Mouse (Mus musculus): ENCODE measurements around the gene Stra6.

The Stra6 gene

GRCm38 (mm10) chr9:58175745-58176487 is 112.3 kb downstream of the Stra6 start:
- DNase-seq, result no peak

GRCm38 (mm10) chr9:58177165-58177564 is 113.6 kb downstream of the Stra6 start:
- no peak for DNase-seq

- no peak for DNase-seq
Measured at GRCm38 (mm10) chr9:58179390-58179789, 115.8 kb downstream of the Stra6 start.

GRCm38 (mm10) chr9:58184456-58184855 is 120.9 kb downstream of the Stra6 start:
- peak; percentile 30 for DNase-seq

- DNase-seq, result no peak
Measured at GRCm38 (mm10) chr9:58194222-58194621, 130.6 kb downstream of the Stra6 start.

GRCm38 (mm10) chr9:58195671-58196070 is 132.1 kb downstream of the Stra6 start:
- DNase-seq, result no peak

- no peak for DNase-seq
Measured at GRCm38 (mm10) chr9:58196141-58196540, 132.6 kb downstream of the Stra6 start.

GRCm38 (mm10) chr9:58196610-58197567 is 133.3 kb downstream of the Stra6 start:
- peak; percentile 23 for DNase-seq

- DNase-seq, result peak; percentile 68
Measured at GRCm38 (mm10) chr9:58197781-58198701, 134.5 kb downstream of the Stra6 start.

GRCm38 (mm10) chr9:58198801-58199371 is 135.3 kb downstream of the Stra6 start:
- peak; percentile 72 for DNase-seq

GRCm38 (mm10) chr9:58199381-58200269 is 136.0 kb downstream of the Stra6 start:
- no peak for DNase-seq

- DNase-seq, result no peak
Measured at GRCm38 (mm10) chr9:58200270-58201090, 136.9 kb downstream of the Stra6 start.

- DNase-seq, result no peak
Measured at GRCm38 (mm10) chr9:58201091-58201842, 137.7 kb downstream of the Stra6 start.

- DNase-seq, result no peak
Measured at GRCm38 (mm10) chr9:58201861-58202549, 138.4 kb downstream of the Stra6 start.

- no peak for DNase-seq
Measured at GRCm38 (mm10) chr9:58202676-58203453, 139.3 kb downstream of the Stra6 start.
